Comparison of ENCODE assay signal across 15 mouse cellular contexts in the genomic region with DNA sequence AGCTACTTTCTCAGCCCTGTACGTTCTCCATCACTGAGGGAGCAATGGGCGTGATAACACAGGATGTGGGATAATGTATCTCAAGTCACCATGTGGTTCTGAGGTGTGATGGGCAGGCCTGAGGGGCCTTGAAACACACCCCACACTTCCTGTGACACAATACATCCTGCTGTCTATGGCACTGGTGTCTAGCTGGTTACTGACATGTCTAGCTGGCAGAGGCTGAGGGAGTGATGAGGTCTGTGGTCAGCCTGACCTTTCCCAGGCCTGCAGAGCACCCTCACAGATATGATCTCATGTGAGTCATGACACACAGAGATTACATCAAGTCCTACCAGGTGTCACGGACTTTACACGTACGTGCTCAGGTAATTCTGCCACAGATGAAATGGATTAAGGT.
A peak's percentile ranks its signal among the peaks of the same experiment; 100 is the strongest.
DNase-seq lines count a peak whose midpoint lies in the region; ATAC-seq and TF ChIP-seq lines count a peak whose summit lies in the region.
"Had no signal": no experiment of that assay in that cellular context is flagged by ENCODE, and none has a peak within 500 bp of the region (broad histone marks: within the 10 kb centered on the region; RNA-seq: fewer than 3 reads in every experiment).

No protein-coding gene starts in this region.

- 67% methylated on average over 5 of the region's 5 CpGs for whole genome bisulfite sequencing in cerebellum, adult 2 months

- H3ac ChIP-seq in myocyte (ENCODE audit: control insufficient read depth, insufficient read length) = no peak overlapping the region

- peak overlapping the region; percentile 23; the same call in 1 of the 2 replicates for H3K27ac ChIP-seq in cerebellum, adult 2 months (ENCODE audit: insufficient read depth, low read length)
- H3K27ac ChIP-seq: gastrocnemius, adult 2 months had no signal

- H3K79me2 ChIP-seq in myocyte (ENCODE audit: control insufficient read depth, insufficient read depth) = no peaks in the 10 kb centered on the region

- no peak for DNase-seq in cerebellum, adult 2 months
- DNase-seq in cerebellum, postnatal 25 days = no peak
- peak; percentile 89 for DNase-seq in CD4-positive helper T cell, adult 2 months (ENCODE audit: low read depth, low spot score)
- DNase-seq in layer of hippocampus, adult 9-10 months (ENCODE audit: low spot score) = no peak
- no peak for DNase-seq in embryo, embryonic 9.5 days (ENCODE audit: extremely low spot score)
- no peak for DNase-seq in left cerebral cortex, adult 11 months (ENCODE audit: low spot score)
- DNase-seq: adrenal gland, postnatal 25 days; cerebellum, adult 9-11 months; forebrain, postnatal 0 days; gastrocnemius, adult 2 months; liver; lung, adult 2 months; right cerebral cortex, postnatal 14 days had no signal

- no peaks in the 10 kb centered on the region for H3K36me3 ChIP-seq in myocyte (ENCODE audit: control insufficient read depth, insufficient read depth)

- no peaks in the 10 kb centered on the region for H3K27me3 ChIP-seq in cerebellum, adult 2 months (ENCODE audit: control insufficient read depth, insufficient read depth, low read length)
- H3K27me3 ChIP-seq in myocyte (ENCODE audit: control insufficient read depth, insufficient read depth, insufficient read length) = no peaks in the 10 kb centered on the region

- no peak for TF ChIP-seq CTCF in cerebellum, adult 2 months (IDR thresholded peaks at IDR 0.05; ENCODE audit: borderline replicate concordance, insufficient read depth, low read depth, low read length)

- no peak for TF ChIP-seq POLR2A in cerebellum, adult 2 months (IDR thresholded peaks at IDR 0.05; ENCODE audit: borderline replicate concordance, insufficient read depth, low read length)
- no peak for TF ChIP-seq POLR2A in myocyte (IDR thresholded peaks at IDR 0.05; ENCODE audit: insufficient read length, low read depth)

- H3K4me3 ChIP-seq in cerebellum, adult 2 months (replicated peaks; ENCODE audit: insufficient read depth, low read depth, low read length) = no peak overlapping the region
- no peak overlapping the region for H3K4me3 ChIP-seq in myocyte
- H3K4me3 ChIP-seq: gastrocnemius, adult 2 months had no signal

- peak overlapping the region; percentile 60 for H3K4me2 ChIP-seq in myocyte (ENCODE audit: low read depth)

- ATAC-seq in granulocyte monocyte progenitor cell, adult 5-6 weeks (replicated peaks; ENCODE audit: poor library complexity, severe bottlenecking) = peak; percentile 80
- ATAC-seq: forebrain, postnatal 0 days had no signal

- H3K4me1 ChIP-seq in cerebellum, adult 2 months (ENCODE audit: control insufficient read depth, insufficient read depth, low read length) = peaks cover 21% of the 10 kb centered on the region

TF ChIP-seq in myocyte, 11 proteins besides CTCF, POLR2A, EP300 and RAD21:
- TF ChIP-seq MAX (IDR thresholded peaks at IDR 0.05; ENCODE audit: low read depth) = no peak
- TF ChIP-seq MYOD1 (IDR thresholded peaks at IDR 0.05; ENCODE audit: control insufficient read depth in 1 of 3, insufficient read length in 2 of 3, low read depth in 2 of 3) = no peak
- no peak for TF ChIP-seq TCF3 (IDR thresholded peaks at IDR 0.05; ENCODE audit: insufficient read length, low read depth)
- TF ChIP-seq CEBPB (IDR thresholded peaks at IDR 0.05; ENCODE audit: insufficient read depth, poor library complexity, severe bottlenecking) = no peak
